Mouse (Mus musculus) bone marrow macrophage, adult 2 months (primary cell): ENCODE data around the gene Nipsnap1. TPM values are rescaled to one million over a fixed set of nuclear protein-coding genes. Genes with fewer than 3 reads are reported as not detected.

Experiments used
- H3K27ac ChIP-seq: 2 replicates; pipeline ENCODE4 v1.5.1; 2012; ENCODE audit warnings: low read depth, low read length; ENCODE audit not compliant: insufficient read depth
- H3K4me1 ChIP-seq: 2 replicates; pipeline ENCODE4 v1.6.1; 2012; ENCODE audit warnings: low read length; ENCODE audit not compliant: control insufficient read depth, insufficient read depth
- H3K4me3 ChIP-seq: 2 replicates; pipeline ENCODE4 v1.5.1; 2012; ENCODE audit warnings: mild to moderate bottlenecking, low read length, moderate library complexity; ENCODE audit not compliant: insufficient read depth
- CTCF ChIP-seq: IDR thresholded peaks from 2 replicates; pipeline ENCODE4 v1.5.1; 2012; ENCODE audit warnings: low read depth, mild to moderate bottlenecking, low read length, moderate library complexity
- POLR2A ChIP-seq: IDR thresholded peaks from 2 replicates; pipeline ENCODE4 v1.6.1; 2012; ENCODE audit warnings: mild to moderate bottlenecking, low read depth, low read length, borderline replicate concordance
- polyA plus RNA-seq: library from polyadenylated mRNA; stranded (reverse); fragments of >200 nt; gene quantifications from 2 replicates; pipeline ENCODE4 v1.2.4, GENCODE M21; 2012; ENCODE audit not compliant: missing spikeins, insufficient read depth, insufficient read length

Nipsnap1 gene
- polyA plus RNA-seq, 1 experiment, result 7.7 TPM

DNA sequence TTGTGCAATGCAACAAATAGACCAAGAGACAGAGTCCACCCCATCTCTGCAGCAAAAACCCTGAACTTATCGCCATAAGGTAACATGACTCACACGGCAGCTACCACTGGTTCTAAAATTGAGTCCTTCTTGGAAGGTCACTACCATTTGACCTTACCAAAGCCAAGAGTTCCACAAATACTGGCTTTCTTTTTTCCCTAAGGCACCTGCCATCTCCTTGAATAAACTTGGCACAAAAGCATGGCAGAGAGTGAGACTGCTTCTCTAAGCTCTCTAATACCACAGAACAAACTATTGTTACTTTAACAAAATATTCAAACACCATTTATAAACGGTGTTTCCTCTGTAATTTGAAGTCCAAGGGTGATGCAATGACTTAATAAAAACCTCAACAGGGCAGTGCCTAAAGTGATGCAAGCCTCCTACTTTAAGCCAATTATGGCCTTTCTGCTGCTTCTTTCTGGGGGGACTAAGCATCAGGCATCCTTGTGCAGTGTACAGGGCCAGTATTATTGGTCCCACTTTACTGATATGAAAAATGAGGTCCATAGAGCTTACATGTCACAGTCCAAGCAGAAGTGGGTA is 32.7 kb upstream of the Nipsnap1 start:
- no peak for TF ChIP-seq POLR2A
- TF ChIP-seq CTCF, result no peak
- no peak overlapping the region for H3K27ac ChIP-seq

DNA sequence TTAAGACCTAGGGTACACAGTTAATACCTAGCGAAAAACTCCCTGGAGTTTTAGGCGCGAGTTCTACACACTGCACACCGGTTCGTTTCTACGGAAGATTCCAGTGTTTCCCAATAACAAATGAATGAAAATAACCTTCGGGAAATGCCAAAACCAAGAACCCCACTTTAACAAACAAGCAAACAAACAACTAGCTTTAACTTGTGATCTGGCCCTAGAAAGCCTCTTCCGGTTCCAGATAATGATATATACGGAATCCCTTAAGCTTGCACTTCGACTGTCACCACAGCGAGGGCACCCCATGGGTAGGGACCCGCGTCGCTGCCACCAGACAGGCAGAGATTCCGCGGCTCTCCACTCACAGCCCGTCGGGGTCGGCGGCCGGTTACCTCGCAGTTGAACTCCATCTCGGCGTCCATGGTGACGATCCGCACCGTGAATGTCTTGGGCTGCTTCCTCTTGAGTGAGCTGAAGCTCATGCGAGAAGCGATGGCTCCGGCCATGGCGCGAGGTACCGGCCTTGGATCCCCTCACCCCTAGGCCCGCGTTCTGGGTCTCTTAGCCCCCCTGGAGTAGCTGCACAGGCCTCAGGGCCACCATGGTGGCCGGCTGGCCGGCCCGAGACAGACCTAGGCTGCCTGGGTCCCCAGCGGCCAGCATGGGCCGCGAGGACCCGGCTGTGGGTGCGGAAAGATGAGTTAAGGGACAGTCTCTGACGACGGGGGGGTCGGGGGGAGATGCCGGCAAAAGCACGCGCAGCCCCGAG is 25.1 kb upstream of the Nipsnap1 start:
- TF ChIP-seq CTCF (no peak), POLR2A (no peak)
- Histone ChIP-seq H3K4me3 (peak overlapping the region; percentile 80), H3K27ac (peak overlapping the region; percentile 73), H3K4me1 (peaks cover 14% of the 10 kb centered on the region)

More for the DNA sequence above, 32.7 kb upstream of the Nipsnap1 start:
- Histone ChIP-seq H3K4me1 (peaks cover 24% of the 10 kb centered on the region), H3K4me3 (no peak overlapping the region)

DNA sequence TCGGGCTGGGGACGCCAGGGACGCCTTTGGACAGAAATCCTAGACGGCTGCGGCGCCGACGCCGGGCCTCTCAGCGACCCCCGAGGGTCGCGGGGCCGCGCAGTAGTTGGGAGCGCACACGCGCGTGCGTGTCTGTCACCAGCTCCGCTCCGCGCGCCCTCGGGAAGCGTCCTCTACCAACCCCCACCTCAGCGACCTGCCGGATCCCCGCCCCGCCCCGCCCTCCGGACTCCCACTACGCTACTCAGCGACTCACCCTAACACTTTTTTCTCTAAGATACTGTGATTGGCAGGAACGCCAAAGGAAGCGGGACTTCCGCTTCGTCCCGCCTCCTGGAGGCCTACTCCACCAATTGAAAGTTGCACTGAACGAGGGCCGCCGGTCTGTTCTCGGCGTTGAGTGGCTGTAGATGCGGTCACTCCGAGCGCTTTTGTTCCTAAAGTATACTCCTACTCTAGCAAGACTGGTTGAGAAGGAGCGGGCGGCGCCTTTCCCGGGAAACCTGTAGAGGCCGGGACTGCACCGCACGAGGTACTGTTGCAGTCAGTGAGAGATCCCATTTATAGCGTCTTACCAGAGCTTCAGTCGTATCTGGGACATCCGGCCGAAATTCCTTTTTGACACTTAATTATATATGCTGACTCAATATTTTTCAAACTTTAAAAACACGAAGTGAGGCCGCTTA is 24.4 kb upstream of the Nipsnap1 start, which contains the start of gene Nf2:
TSS of gene Nf2 (minus strand) at position 279 of the 686 bp plus-strand sequence.
- Histone ChIP-seq H3K27ac (peak within 1 kb of the TSS; percentile 73), H3K4me1 (peaks cover 14% of the 10 kb centered on the region), H3K4me3 (peak within 1 kb of the TSS; percentile 80)
- no peak for TF ChIP-seq CTCF

DNA sequence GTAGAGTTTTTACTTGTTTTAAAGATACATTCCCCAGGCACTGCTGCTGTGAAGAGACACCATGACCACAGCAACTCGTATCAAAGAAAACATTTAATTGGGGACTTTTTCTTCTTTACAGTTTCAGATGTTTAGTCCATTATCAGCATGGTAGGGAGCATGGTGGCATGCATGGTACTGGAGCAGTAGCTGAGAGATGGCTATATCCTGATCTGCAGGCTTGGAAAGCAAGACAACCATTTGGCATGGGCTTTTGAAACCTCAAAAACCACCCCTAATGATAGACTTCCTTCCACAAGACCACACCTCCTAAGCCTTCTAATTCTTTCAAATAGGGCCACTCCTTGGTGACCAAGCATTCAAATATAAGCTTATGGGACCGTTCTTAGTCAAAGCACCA is 23.3 kb upstream of the Nipsnap1 start:
- Histone ChIP-seq H3K4me1 (peaks cover 14% of the 10 kb centered on the region), H3K27ac (no peak overlapping the region), H3K4me3 (no peak overlapping the region)
- no peak for TF ChIP-seq POLR2A
- no peak for TF ChIP-seq CTCF

DNA sequence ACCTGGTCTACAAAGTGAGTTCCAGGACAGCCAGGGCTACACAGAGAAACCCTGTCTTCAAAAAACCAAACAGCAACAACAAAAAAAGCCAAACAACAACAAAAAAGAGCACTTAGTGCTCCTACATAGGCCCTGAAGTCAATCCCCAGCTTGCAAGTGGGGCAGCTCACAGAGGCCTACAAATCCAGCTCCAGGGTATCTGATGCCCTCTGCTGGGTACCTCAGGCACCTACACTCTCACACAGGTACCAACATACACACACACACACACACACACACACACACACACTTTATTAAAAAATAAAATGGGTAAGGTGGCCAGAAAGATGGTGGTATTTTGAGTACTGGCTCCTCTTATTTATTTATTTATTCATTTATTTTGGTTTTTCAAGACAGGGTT is 20.7 kb upstream of the Nipsnap1 start:
- TF ChIP-seq CTCF (no peak), POLR2A (no peak)
- H3K4me3 ChIP-seq, result no peak overlapping the region
- no peak overlapping the region for H3K27ac ChIP-seq
- 0 out of 2 replicates have a peak, but pooled peaks cover 2% of the 10 kb centered on the region for H3K4me1 ChIP-seq

DNA sequence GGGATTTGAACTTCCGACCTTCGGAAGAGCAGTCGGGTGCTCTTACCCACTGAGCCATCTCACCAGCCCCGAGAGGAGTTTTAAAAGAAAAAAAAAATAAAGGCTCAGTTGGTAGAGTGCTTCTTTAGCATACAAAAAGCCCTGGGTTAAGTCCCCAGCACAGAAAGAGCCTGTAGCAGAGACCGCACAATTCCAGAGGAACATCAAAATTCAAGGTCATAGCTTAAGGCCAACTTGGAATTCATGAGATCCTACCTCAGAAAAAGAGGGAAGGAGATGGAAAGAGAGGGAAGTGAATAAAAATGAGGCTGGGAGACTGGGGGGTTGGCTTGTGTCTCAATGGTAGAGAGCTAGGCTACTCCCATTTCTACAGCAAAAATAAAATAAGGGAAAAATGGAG is 19.6 kb upstream of the Nipsnap1 start:
- Histone ChIP-seq H3K4me1 (0 out of 2 replicates have a peak, but pooled peaks cover 2% of the 10 kb centered on the region), H3K27ac (no peak overlapping the region), H3K4me3 (no peak overlapping the region)
- TF ChIP-seq CTCF (no peak), POLR2A (no peak)

DNA sequence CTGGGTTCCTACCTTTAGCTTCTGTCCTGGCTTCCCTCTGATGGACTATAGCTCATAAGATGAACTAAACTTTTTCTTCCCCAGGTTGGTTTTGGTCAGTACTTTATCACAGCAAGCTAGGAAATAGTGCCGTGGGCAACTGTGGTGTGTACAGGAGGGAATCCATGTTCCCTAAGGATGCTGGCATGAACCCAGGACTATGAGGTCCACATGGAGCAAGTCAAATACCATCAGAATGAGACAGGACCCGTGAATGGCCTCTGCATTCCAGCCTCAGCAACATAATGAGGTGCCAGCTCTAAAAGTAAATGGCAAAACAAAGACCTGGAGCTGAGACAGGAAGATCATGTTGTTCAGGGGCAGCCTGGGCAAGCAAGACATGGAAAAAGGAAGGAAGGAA is 15.3 kb upstream of the Nipsnap1 start:
- H3K27ac ChIP-seq, result no peak overlapping the region
- TF ChIP-seq POLR2A, result no peak
- TF ChIP-seq CTCF, result no peak
- H3K4me3 ChIP-seq, result no peak overlapping the region
- no peaks in the 10 kb centered on the region for H3K4me1 ChIP-seq

DNA sequence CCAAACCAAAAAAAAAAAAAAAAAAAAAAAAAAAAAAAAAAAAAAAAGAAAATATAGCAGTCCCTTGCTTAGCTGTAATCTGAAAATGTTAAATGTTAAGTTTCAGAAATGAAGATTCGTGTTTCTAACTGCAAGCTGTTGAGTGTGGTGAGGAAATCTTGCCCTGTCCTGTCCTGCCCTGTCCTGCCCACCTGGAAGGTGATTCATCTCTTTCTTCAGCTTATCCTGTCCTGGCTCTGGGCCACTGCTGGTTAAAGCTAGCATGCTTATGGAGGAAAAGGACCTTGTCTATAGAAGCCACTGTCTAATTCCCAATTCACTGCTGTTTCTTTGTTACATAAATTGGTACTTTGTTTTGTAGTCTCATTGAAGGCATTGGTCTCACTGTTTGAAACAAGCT is 12.8 kb upstream of the Nipsnap1 start:
- TF ChIP-seq CTCF, result no peak
- TF ChIP-seq POLR2A, result no peak
- Histone ChIP-seq H3K4me3 (no peak overlapping the region), H3K27ac (no peak overlapping the region), H3K4me1 (no peaks in the 10 kb centered on the region)

DNA sequence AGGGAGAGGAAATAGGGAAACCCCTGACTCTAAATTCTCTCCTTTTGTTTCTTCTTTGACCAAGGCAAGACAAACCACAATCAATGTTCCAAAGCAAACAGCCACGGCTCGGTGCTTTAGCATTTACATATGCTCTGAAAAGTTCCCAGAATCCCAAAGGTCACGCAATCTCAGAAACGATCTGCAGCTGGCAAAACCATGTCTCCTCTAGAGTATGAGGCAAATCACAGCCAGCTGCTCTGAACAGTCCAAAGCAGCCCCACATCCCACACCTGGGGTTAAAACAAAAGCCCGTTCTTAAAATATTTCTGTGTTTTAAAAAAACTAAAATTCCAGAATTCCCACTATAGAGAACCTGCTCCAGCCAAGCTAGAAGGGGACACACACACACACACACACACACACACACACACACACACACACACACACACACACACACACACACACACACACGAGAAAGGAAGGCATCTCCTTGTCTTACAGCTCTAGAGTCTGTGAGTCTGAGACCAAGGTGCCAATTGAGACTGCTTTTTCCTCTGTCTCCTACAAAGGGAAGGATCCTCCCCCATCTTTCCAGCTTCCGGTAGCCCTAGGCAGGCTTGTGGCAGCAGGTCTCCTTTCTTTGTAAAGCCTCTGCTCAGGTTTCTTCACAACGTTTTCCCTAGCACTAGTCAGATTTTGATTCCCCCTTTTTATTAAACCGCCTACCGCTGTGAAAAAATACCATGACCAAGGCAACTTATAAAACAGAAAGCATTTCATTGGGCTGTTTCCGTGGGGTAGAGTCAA is 11.7 kb upstream of the Nipsnap1 start:
- no peak overlapping the region for H3K27ac ChIP-seq
- H3K4me3 ChIP-seq, result no peak overlapping the region
- H3K4me1 ChIP-seq, result no peaks in the 10 kb centered on the region
- no peak for TF ChIP-seq CTCF
- no peak for TF ChIP-seq POLR2A
